Mouse (Mus musculus): ENCODE data around the gene Dap3.

GRCm38 (mm10) chr3:88949786-88950575, 1.0 kb downstream of the Dap3 start:
- TF ChIP-seq POLR2A (IDR thresholded peaks at IDR 0.05; ENCODE audit: low read depth, low read length) (peak; percentile 98), CTCF (IDR thresholded peaks at IDR 0.05; ENCODE audit: borderline replicate concordance, insufficient read depth, low read length) (no peak)

Measured in embryonic fibroblast, embryonic 13.5 days (primary cell).